Mouse (Mus musculus) 3T3-L1 (cell line): Measurements from ENCODE around the gene Azi2.
A peak's percentile ranks its signal among the peaks of the same experiment; 100 is the strongest.

Source experiments
- DNase-seq: peaks from one replicate; pipeline ENCODE4 v3.0.0-alpha.2; 2015; ENCODE audit warnings: low read depth, low spot score

Gene Azi2

DNA sequence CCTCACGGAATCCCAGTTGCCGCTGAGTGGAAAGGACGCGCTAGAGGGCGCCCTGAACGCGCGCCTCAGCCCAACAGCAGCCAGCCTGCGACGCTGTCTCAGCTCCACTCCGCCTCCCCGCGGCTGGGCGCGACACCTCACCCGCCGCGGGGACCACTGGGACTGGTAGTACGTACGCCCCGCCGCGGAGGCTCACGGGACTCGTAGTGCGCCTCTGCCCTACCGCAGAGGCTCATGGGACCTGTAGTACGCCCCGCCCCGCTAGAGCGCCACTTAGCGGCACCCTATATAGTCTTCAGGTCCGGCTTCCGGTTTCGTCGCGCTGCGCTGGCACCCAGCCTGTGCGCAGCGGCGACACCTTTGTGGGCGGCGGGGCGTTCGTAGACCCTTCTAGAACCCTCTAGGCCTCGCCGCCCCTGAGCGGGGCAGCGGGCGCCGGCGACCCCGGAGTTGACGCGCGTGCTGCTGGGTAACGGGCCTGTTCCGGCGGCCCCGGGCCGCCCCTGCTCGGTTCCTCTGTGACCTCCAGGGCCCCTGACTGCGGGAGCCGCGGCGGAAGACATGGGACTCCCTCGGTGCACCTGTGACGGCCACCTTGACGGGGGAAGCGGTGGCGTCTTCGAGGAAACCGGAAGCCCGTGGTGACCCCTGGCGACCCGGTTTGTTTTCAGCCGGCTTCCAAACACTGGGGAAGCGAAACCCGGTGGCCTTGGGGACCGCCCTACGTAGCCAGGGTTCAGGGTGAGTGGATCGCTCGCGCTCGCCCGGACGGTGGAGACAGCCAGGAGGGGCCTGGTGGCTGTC, at the start of gene Azi2:
Gene Azi2 (plus strand): TSS at position 282 of the 804 bp plus-strand sequence.
- DNase-seq: peak; percentile 96

DNA sequence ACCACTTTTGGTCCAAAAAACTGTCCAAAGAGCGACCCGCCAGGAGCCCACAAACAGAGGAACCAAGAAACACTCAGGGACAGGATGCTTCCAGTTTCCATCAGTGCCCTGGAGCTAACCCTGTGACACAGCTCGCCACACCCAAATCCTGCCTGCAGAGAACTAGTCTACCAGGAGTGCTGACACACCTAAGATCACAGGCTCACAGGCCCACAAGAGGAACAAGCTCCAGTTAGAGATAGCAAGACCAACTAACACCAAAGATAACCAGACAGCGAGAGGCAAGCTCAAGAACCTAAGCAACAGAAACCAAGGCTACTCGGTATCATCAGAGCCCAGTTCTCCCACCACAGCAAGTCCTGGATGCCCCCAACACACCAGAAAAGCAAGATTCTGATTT, 43.7 kb upstream of the Azi2 start:
- no peak for DNase-seq

DNA sequence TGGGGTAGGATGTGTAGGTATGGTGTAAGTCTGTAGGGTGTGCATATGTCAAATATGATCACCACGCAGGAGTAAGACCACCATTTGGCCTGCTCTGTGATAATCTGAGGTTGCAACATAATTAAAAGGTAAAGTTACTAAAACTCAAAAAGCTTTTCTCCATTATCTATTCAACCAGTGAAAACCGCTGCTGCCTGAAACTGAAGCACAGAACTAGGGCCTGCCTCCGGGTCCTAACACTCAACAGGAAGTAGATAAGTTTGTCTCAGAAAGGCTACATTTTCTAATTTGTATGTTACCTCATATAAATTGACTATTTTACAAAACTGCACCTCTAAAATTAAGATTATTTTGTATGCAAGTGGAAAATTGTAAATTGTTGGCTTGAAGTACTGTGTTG, 38.8 kb upstream of the Azi2 start:
- DNase-seq: no peak

DNA sequence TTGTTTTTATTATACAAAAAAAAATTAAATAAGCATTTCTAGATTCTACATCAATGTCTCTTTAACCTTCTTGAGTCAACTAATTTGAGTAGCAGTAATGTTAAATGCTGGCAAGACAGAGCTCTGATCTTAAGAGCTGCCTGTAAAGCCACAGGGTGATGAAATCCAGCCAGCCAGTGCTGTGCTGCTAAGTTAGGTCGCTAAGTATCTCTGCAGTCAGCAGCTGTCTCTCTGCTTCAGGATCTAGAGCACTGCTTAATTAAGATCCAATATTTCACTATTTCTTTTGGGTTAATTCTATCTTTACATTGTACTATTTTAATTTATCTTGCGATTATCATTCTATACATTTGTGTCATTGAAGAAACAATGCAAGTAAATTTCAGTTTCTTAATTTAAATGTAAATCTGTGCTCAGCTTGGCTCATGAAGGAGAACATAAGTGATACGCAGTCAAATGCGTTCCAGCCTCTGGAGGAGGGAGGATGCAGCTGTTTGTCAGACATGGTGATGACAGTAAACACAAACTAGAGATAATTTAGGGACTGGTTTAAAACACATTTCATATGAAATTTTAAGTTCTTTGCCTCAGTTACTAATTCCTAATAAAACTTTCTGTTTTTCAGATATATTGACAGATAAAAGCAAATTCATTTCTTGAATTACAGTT, 36.9 kb upstream of the Azi2 start:
- DNase-seq: no peak

DNA sequence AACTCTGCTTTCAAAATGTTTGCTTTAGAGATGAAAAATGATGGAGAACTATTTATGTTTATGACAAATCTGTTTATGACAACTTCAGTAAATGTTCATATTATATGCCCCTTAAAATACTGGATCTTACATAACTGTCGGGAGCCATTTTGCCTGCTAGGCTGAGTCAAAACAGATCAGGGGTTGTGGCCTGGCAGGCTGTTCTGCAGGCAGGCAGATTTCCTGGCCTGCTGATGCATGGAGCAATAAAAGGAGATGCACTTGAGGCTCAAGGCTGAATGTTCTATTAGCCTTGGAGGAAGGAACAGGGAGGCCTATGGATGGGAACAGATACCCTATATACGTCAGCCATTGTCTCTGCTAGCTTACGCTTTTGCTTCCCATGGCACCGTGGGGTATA, 36.4 kb upstream of the Azi2 start:
- no peak for DNase-seq

DNA sequence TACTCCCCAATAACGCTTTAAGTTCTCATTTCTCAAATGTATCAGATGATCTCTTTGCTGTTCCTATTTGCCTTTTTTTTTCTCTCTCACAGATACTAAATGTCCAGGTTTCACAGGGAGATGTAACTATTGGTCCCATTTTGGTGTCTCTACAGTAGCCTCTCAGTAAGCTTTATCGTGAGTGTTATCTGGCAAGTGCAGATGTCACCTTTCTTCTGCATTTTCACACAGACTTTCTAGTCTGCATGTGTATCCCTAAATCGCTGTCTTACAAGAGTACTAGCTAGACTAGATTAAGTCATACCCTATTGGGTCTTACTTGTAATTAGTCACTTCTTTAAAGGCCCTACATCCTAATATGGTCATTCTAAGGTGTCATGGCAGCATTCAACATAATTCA, 27.4 kb upstream of the Azi2 start:
- no peak for DNase-seq

DNA sequence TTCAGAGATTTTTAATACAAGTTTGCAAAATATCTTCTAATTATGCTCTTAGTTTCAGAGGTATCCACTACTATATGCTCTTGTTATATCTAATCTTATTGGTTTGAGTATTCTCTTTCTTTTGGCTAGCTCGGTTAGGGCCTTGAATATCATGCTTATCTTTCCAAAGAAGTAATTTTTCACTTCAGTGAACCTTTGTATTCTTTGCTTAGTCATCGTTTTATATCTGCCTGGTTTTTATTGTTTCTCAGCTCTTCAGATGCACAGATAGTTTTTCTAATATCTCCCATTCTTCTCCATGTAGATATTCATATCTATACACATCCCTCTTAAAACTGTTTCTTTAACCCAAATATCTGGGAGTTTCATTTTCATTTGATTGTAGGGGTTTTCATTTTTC, 15.3 kb upstream of the Azi2 start:
- no peak for DNase-seq

DNA sequence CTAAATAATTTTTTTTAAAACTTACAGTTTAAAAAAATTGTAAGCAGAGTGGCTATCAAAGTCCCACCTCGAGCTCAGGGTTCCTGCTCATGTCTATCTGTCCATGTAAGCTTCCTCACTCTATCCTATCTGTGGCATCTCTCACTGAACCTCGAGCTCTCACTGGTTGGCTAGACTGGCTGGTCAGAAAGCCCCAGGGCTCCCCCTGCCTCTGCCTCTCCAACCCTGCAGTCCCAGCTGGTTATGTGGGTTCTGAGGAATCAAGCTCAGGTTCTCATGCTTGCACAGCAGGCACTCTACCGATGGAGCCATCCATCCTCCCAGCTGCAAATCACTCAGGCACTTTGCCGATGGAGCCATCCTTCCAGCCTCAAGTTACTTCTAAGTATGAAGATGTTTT, 10.8 kb upstream of the Azi2 start:
- no peak for DNase-seq

DNA sequence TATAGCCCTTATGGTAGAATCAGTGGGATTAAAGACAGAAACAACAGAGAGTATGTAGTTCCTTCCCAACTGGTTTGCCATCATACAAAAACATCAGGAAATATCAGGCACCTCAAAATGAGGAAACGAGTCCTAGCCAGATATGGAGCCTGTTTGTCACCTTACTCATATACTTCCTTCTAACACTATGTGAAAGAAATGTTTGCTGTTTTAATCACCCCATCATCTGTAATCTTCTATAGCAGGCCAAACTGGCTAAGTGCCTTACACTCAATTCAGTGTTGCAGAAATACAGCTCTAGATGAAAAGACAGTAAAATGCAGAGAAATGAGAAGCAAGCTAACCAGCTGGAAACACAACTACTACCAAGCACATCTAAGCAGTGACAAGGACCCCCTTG, 10.0 kb upstream of the Azi2 start:
- DNase-seq: no peak

DNA sequence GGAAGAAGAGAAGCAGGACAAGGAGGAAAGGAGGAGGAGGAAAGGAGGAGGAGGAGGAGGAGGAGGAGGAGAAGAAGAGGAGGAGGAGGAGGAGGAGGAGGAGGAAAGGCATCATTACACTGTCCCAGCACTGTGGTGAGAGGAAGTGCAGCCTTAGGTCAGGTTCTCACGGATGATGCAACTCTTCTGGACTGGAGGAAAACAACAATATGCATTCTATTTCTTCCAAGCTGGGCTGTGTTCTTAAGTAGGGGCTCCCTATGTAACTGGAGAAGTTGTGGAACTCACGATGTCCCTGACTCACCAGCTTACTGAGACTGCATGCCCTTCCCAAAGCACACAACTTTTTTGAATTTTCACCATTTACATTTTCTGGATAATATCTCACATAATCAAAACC, 8.6 kb upstream of the Azi2 start:
- DNase-seq: peak; percentile 65

DNA sequence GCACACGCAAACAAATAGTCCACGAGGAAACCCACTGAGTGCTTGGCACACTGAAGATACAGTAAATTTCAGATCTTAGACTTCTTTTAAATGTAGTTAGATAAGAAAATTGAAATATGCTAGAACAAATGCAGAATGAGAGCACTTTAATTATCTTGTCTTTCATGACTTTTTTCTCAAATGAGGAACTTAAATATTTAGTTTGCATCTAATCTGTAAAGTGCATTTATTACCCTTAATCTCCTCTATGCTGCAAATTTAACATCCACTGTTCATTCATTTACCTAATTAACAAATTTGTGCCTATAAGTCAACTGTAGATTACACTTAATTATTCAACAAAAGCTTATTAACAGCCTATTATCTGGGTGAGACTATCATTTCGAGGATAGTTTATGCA, 5.3 kb upstream of the Azi2 start:
- DNase-seq: no peak

DNA sequence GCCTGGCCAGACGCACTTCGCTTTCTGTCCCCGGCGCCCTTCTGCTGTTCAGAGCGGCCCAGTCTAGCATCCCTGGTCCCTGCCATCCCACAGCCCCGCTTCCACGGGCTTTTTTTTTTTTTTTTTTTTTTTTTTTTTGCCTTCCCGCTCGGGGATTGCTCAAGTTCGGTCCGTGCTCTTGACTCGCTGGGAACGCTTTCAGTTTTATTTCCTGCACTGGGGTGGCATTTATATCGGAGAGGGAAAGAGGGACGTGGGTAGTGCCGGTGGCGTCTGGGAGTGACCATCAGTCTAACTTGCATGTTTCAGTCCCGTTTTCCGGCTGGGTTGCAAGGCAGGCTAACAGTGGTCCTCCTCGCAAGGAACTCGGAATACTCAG, 712 bp downstream of the Azi2 start:
- peak; percentile 51 for DNase-seq

DNA sequence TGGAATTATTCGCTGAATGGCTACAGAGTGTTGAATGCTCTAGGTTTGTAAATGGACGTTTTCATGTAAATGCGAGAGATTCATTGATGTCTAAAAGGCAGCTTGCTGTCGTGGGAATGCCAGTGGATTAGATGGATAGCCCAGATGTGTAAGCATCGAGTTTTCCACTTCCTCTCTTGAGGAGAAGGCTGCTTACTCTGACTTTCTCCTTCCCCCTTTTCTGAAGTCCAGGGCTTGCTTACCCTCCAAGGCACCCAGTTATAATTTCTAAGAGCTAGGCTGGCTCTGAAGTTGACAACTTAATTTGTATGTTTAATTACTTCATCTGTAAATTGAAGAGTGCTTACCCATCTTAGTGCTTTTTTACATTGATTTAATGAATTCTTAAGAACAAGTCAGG, 1.3 kb downstream of the Azi2 start:
- DNase-seq: peak; percentile 35

DNA sequence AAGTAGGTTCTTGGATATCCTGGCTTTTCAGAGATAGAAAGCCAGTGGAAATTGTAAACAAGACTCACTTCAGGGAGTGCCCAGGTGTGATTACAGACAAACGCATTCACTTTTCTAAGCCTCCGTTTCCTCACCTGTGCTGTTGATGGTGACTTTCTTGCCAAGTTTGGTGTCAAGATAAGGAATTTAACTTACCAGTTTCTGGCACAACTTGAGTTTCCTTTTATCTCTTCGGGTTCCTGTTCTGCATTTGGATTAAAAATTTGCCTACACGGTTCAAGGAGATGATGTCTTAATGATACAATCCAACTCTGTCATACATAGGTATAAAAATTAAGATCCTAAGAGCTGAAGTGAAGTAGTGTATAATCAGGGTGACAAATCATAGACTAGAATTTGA, 2.4 kb downstream of the Azi2 start:
- DNase-seq: no peak

DNA sequence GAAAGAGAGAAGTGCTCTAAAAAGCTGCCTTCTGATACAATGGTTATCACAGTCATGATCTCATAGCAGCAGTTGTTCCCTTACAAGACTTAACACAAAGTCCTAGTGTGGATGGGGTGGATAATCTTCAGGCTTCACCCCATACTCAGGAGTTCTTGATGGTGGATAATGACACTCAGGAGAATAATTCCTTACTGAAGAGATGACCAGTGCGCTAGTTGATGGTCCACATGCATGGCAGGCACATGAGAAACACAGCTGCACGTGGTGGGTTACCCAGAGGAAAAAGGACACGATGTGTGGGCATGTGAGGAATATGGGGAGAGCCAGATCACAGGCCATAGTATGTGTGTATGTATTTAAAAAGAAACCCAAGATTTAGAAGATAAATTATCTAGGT, 3.3 kb downstream of the Azi2 start:
- DNase-seq: no peak

DNA sequence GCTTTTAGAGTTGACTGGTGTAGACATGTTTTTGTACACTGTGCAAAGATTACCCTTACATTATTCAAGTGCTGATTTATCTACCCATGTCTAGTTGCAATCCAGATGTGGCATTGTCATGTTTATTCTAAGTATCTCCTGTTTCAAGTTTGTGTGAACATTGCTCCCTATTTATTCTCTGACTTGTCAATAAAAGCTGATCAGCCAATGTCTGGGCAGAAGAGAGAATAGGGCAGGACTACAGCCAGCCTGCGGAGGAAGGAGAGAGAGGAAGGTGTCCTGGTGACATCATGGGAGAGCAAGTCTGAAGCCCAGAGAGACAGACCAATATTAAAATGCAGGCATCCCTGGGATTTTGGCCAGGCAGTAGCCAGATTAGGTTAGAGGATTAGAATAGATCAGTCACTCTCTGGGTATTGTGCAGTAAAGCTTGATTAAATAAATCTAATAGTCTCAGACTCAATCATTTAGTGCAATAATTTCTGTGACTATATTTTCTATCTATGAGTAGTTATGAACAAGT, 4.8 kb downstream of the Azi2 start:
- no peak for DNase-seq

DNA sequence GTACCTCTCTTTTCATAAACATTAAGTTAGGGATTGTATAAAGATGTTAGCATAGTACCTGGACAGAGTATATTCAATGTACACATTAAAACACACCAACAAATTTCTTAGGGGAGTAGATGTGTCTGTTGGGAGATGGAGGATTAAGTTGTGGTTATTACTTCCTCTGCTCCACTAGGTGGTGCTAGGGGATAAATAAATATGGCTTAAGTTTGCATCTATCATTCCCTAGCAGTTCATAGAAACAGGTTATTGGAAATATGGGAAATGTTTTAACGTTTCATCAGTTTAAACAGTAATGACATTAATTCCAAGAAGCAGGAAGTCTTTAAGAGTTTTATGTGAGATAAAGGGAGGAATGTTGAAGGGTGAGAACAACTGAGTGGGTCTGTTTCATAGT, 13.0 kb downstream of the Azi2 start:
- peak; percentile 67 for DNase-seq

DNA sequence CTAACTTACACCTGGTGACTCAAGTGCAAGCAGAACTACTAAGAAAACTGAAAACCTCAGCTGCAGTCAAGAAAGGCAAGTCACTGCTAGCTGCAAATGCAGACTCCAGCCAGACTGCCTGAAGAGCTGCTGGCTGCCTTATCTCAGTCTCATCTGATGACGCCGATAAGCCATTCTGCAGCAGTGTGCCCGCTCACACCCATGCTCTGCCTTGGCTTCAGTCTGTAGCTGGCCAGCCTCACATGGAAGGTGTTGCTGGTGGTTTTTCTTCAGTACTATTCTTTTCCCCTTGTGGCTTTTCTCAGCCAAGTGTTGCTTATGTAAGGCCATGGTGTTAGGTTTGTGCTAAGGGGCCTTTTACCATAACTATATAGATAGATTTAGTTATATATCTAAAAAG, 18.8 kb downstream of the Azi2 start:
- DNase-seq: no peak

DNA sequence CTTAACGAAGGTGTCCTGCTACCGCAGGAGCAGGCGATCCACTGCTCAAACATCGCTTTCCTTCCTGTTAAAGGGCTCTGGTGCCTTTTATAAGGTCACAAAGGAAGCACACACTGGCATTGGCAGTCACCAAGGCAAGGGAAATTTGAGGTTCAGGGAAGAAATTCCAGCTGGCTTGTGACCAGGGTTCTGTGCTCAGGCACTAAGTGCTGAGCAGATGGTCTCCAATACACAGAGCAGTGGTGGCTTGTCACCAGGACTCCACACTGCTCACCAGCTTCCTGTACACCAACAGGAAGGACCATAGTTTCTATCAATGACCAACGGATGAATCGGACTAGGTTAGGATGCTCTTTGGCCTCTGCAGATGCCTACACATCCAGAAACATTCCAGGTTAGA, 30.1 kb downstream of the Azi2 start:
- DNase-seq: no peak

DNA sequence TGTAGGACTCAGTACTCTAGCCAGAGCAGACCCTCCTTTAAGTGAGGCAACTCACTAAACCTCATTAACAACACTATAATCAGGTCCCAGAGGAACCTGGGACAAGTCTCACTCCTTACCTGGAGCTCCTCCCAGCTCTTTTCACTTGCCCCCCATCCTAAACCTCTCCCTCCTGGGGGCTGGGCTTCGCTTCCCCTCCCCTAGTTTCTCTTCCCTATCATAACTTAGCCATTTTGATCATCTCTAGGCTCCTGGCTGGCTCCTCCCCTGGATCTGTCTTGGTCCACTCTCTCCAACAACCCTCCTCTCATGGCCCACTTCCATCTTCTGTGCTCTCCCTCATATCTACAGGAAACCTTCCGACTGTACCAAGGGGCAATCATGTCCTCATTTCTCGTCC, 31.0 kb downstream of the Azi2 start:
- no peak for DNase-seq

DNA sequence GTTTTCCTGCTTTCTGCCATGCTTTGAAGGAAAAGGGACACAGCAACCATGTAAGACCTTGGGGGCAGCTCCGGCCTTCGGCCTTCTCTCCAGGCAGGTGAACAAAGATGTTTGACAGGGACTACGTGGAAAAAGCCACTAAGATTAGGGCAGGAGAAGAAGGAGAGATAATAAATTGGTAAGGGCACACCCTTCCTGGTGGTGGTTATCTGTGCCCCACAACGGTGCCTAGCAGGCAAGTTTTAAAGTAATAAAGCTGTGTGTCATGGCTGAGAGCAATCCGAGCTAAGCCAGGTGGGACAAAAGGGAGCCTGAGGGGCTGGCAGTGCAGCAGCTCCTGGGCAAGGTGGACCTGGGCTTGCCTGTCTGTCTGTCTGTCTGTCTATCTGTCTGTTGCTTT, 31.8 kb downstream of the Azi2 start:
- no peak for DNase-seq

DNA sequence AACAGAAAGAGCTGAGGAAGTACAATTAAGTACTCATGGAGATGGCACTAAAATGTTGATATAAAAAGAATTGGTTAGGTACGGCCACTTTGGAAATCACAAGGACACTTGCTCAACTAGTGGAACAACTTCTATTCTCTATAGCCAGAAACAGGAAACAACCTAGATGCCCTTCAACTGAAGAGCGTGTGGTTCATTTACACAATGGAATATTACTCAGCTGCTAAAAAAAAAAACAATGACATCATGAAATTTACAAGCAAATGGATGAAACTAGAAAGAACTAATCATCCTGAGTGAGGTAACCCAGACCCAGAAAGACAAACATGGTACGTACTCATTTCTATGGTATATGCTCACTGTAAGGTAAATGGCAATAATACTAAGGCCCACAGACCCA, 33.1 kb downstream of the Azi2 start:
- no peak for DNase-seq
